Mouse (Mus musculus): Measurements from ENCODE around the gene Olfr502.
"Not testable (repeated sequence)": the region's sequence is repeated elsewhere in the genome, so short reads cannot be mapped to it uniquely, and the experiment has no call there.

Olfr502 gene

DNA sequence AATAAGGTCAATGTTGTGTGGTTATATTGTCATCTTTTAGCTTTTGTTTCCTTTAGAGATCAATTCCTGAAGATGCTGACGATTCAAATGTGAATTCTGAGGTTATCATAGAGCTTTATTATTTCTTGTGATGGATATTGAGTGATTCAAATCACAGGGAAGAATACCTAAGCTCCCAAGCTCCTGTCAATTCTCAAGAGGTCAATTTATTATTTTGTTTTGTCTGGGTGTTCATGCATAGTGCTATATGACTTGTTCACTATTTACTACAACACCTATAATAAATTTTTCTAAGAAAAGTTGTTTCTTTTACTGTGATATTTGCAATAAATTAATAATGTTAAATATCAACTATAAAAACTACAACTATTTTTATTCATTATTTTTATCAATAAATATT is at the start of gene Olfr502:
TSS of gene Olfr502 (minus strand) at position 101 of the 400 bp plus-strand sequence.
- DNase-seq, result no peak

- DNase-seq, result no peak
These were observed 40.8 kb upstream of the Olfr502 start, which contains the start of gene Olfr504 for GRCm38 (mm10) chr7:108565693-108566092. TSS of gene Olfr504 (minus strand) at chr7:108565793.

GRCm38 (mm10) chr7:108544227-108544626 is 19.4 kb upstream of the Olfr502 start, which contains the start of gene Olfr503:
TSS of gene Olfr503 (plus strand) at chr7:108544527.
- not testable (repeated sequence) for DNase-seq

- DNase-seq, result no peak
These were observed 17.6 kb upstream of the Olfr502 start for GRCm38 (mm10) chr7:108542416-108542815.
